Mouse (Mus musculus): ENCODE data around the gene Emp2.
"Not testable (repeated sequence)": the region's sequence is repeated elsewhere in the genome, so short reads cannot be mapped to it uniquely, and the experiment has no call there.

Gene Emp2

DNA sequence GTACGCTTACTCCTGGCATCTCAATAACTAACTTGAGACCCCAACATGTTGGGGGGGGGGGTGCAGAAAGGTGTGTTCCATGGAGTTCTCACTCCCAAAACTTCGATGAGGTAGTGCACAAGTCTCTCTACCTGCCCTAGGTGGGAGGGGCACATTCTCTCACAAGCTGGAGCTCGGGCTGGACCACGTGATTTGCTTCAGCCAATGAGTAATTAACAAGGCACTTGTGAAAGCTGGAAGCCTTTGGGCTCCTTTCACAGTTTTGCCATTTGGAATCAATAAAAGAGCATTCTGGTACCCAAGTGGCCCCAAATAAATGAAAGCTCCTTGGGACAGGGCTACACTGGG is 3.4 kb upstream of the Emp2 start:
- no peak for DNase-seq (ENCODE audit: low spot score)

DNA sequence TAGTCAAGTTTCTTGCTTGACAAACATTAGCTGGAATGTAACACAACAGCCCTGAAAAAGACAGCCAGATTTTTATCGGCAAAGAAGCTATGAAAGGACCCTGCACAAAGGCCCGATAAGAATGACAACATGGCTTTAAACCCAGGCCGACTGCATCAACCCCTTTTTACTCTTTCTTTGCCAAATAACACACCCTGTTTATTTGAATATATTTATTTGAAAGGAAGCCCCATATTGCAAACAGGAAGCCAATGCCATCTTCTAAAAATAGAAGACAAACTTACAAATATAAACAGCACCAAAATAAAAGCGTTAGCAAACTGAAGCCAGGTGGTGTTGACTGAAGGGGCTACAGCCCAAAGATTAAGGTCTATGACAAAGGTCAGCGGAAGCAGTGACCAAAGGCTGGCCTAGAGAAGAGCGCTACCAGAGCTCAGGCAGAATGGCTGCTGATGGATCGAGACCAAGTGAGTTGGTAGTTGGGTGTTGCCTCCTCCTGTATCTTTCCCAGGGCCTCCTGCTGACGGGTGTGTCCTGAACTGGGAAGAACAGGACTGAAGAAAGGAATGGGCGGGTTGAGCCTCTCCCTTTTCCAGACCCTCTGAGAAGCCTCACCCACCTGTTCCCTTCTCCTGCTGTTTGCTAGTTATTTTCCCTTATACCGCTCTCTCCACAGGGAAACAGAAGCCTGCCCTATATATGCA is 2.9 kb upstream of the Emp2 start:
- no peak for DNase-seq (ENCODE audit: low spot score)

- DNase-seq (ENCODE audit: low spot score) = peak; percentile 58
Observed at GRCm38 (mm10) chr16:10313226-10313625, 542 bp downstream of the Emp2 start.

- no peak for DNase-seq (ENCODE audit: low spot score)
Observed at GRCm38 (mm10) chr16:10311989-10312388, 1.8 kb downstream of the Emp2 start.

DNA sequence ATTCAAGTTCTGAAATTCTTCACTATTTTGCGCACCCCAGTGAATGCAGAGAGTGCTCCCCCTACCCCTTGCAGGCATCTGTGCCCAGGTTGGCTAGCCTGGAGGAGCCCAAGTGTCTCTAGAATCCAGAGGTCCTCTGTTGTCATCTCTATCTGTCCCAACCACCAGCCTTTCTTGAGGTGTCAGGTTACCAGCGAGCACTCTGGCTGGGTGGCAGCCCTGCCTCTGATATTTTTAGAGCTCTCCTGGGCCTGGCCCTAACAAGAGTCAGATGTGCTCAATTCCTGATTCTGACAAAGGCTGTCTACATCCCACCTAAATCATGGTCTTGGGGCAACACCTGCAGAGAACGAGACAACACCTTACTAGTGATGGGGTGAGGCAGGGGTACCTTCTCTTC is 2.7 kb downstream of the Emp2 start:
- no peak for DNase-seq (ENCODE audit: low spot score)

GRCm38 (mm10) chr16:10310507-10310906 is 3.3 kb downstream of the Emp2 start:
- no peak for DNase-seq (ENCODE audit: low spot score)

DNA sequence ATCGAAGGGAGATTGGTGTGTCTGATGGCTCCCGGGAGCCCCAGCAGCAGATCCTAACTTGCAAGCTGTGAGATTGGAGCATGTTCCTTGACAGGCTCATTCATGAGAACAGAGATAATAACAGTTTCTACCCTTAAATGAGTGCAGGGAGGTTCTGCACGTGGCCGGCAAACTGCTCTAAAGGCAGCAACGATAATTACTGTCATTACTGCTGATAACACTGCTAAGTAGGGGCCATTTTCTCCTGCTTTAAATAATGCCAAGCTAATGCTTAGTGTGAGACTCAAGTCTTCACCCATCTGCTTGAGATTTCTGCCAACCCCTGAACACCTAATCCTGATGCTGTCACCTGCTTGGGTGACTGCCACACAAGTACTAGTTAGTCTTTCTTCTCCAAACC is 6.4 kb downstream of the Emp2 start:
- no peak for DNase-seq (ENCODE audit: low spot score)

DNA sequence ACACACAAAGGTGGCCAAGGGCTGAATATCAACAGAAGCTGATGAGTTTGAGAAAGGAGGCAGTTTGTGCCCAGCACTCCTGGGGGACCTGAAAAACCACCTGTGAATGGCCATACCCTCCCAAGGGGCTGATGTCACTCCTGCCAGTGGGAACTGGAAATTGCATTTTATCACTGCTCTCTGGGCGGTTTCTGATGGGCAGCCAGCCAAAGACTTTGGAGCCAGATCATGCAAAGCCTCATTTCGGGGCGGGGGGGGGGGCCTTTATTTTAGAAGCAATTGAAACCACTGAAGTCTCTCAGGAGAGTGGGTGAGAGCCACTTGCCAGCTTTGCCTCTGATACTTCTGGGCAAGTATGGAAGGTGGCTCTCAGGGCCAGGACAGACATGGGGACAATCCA is 7.7 kb downstream of the Emp2 start:
- DNase-seq (ENCODE audit: low spot score) = no peak

DNA sequence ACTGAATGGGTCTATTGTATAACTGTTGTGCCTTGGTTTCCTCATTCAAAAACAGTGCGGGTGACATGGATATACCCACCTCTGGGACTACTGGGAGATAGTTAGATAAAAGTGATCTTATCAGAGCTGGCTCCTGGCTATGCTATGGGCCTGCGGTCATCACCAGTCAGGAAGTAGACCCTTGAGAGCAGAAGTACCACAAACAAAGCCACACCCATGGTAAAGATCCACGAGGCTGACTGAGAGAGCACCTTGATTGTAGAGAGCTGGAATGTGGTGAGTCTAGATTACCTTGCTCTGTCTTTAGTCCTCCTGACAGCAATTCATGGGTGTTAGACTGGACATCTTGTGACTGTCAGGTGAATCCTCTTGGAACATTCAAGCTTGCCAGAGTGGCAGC is 12.4 kb downstream of the Emp2 start:
- DNase-seq (ENCODE audit: low spot score) = no peak

- no peak for DNase-seq (ENCODE audit: low spot score)
Observed at GRCm38 (mm10) chr16:10300231-10301186, 13.3 kb downstream of the Emp2 start.

GRCm38 (mm10) chr16:10299637-10300036 is 14.1 kb downstream of the Emp2 start:
- no peak for DNase-seq (ENCODE audit: low spot score)

GRCm38 (mm10) chr16:10297696-10298644 is 15.8 kb downstream of the Emp2 start:
- DNase-seq (ENCODE audit: low spot score) = no peak

GRCm38 (mm10) chr16:10288115-10288514 is 25.7 kb downstream of the Emp2 start:
- no peak for DNase-seq (ENCODE audit: low spot score)

GRCm38 (mm10) chr16:10286513-10287268 is 27.1 kb downstream of the Emp2 start:
- no peak for DNase-seq (ENCODE audit: low spot score)

- DNase-seq (ENCODE audit: low spot score) = no peak
Observed at GRCm38 (mm10) chr16:10281890-10282289, 31.9 kb downstream of the Emp2 start.

- peak; percentile 91 for DNase-seq (ENCODE audit: low spot score)
Observed at GRCm38 (mm10) chr16:10280286-10280951, 33.3 kb downstream of the Emp2 start.

- DNase-seq (ENCODE audit: low spot score) = not testable (repeated sequence)
Observed at GRCm38 (mm10) chr16:10276778-10277177, 37.0 kb downstream of the Emp2 start.

GRCm38 (mm10) chr16:10274465-10274864 is 39.3 kb downstream of the Emp2 start:
- peak; percentile 58 for DNase-seq (ENCODE audit: low spot score)

- DNase-seq (ENCODE audit: low spot score) = peak; percentile 82
Observed at GRCm38 (mm10) chr16:10272256-10272655, 41.5 kb downstream of the Emp2 start.

GRCm38 (mm10) chr16:10253993-10254392 is 59.8 kb downstream of the Emp2 start:
- no peak for DNase-seq (ENCODE audit: low spot score)

DNA sequence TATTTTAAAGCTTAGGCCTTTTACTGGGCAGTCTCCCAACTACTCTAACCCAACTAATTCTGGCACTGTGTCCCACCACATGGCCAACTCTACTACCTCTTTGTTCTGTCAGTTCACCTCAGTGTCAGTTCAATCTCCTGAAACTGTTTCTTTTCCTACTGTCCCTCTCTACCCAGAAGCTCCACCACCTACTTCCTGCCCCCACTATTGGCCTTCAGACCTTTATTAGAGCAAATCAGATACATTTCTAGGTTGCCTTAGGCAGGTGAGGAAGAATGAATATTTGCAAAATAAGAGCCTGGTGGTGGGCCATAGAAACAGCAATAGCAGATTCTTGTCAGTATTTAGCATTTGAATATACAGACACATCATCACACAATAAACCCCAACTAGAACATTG is 77.2 kb downstream of the Emp2 start:
- DNase-seq (ENCODE audit: low spot score) = no peak
